Mouse (Mus musculus): ENCODE results near the gene Agap2.

DNA sequence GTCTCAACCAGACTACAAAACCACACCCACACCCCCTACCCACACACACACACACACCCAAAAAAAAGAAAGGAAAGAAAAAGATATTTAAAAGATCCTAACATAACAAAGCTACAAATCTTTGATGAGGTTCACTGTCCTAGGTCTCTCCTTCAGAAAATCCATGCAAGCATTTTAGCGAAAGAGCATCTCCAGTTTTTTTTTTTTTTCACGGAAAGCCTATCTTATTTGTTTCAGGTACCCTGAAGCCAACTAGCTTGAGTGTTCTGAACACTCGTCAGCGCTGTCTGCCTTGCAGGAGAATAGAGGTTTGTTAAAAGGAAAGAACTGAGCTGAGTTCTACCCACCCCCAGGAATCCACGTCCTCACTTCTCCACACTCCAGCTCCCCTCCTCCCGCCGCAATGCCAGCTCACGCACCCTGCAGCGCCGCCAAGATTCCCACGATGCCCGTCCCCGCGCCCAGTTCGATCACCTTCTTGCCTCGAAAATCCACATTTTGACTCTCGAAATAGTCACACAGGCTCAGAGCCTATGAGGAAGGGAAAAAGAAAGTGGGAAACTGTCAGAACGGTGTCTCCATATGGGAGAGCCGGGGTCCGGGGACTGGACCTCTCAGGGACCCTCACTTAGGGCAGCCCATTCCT is 34.4 kb upstream of the Agap2 start:
- TF ChIP-seq EP300 (IDR thresholded peaks at IDR 0.05; ENCODE audit: low read depth) (no peak), CTCF (IDR thresholded peaks at IDR 0.05; ENCODE audit: low read depth) (no peak)
